Mouse (Mus musculus) hindbrain, embryonic 13.5 days (tissue): Measurements from ENCODE around the gene Sobp. TPM values are rescaled to one million over a fixed set of nuclear protein-coding genes. Genes with fewer than 3 reads are reported as not detected.
A peak's percentile ranks its signal among the peaks of the same experiment; 100 is the strongest.

Experiments
- ATAC-seq: fragments of 200-750 bp; cut with Nextera tagmentation; 2 replicates; pipeline ENCODE4 v1.8.0; 2017; ENCODE audit warnings: moderate TSS enrichment; ENCODE audit not compliant: low FRiP score
- H3K27ac ChIP-seq: fragments of 300-500 bp; sonication (generic); 2 replicates; pipeline ENCODE4 v1.5.1; 2015; ENCODE audit warnings: inconsistent platforms, mild to moderate bottlenecking, moderate library complexity
- H3K27me3 ChIP-seq: fragments of 300-500 bp; sonication (generic); 2 replicates; pipeline ENCODE4 v1.6.1; 2015; ENCODE audit warnings: mild to moderate bottlenecking, inconsistent platforms
- H3K36me3 ChIP-seq: fragments of 300-500 bp; sonication (generic); 2 replicates; pipeline ENCODE4 v1.6.1; 2015; ENCODE audit warnings: mild to moderate bottlenecking, inconsistent platforms
- H3K4me1 ChIP-seq: fragments of 300-500 bp; sonication (generic); replicated peaks from 2 replicates; pipeline ENCODE4 v1.6.1; 2015; ENCODE audit warnings: inconsistent platforms
- H3K4me2 ChIP-seq: fragments of 300-500 bp; sonication (generic); 2 replicates; pipeline ENCODE4 v1.6.1; 2015; ENCODE audit warnings: inconsistent platforms, mild to moderate bottlenecking, moderate library complexity
- H3K4me3 ChIP-seq: fragments of 300-500 bp; sonication (generic); 2 replicates; pipeline ENCODE4 v1.5.1; 2015; ENCODE audit warnings: mild to moderate bottlenecking, inconsistent platforms
- H3K9ac ChIP-seq: fragments of 300-500 bp; sonication (generic); 2 replicates; pipeline ENCODE4 v1.6.1; 2015; ENCODE audit warnings: mild to moderate bottlenecking, inconsistent platforms
- H3K9me3 ChIP-seq: fragments of 300-500 bp; sonication (generic); 2 replicates; pipeline ENCODE4 v1.6.1; 2016; ENCODE audit warnings: inconsistent platforms
- WGBS: fragments of 180-500 bp; shearing (Covaris S2); methylation state at CpG from one replicate; pipeline ENCODE4 v1.1.7; 2015; 5-methylcytosine and 5-hydroxymethylcytosine counted together
- polyA plus RNA-seq: library from polyadenylated mRNA; unstranded; fragments of >200 nt; fragmentation: Nextera tagmentation; extraction: Ambion mirVana; gene quantifications from 2 replicates; pipeline ENCODE4 v1.2.1, GENCODE M21; 2015

The Sobp gene
- polyA plus RNA-seq, 1 experiment from 2014 or later = 13.2 TPM

DNA sequence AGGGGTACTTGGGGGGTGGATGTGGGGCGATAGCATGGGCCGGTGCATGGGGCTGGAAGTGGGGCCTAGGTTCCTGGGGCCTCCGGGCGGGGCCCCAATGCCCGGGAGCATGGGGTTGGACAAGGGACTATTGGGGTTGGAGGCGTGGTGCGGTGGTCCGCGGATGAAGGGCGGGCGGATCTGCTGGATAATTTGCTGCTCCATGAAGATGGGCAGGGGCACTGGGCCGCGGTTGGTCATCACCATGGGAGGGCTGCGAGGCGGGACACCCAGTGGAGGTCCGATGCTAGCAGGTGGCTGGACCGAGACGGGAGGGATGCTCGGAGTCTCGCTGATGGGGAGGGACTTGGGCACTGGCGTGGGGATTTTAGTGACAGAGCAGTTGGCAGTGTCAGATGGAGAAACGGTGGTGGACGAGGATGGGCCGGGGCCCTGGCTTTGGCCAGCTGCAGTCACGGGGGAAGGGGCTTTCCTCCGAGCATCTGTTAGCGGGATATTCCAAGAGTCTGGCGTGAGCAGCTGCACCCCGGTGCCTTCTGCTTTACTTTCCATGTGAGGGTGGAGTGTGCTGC, 152.1 kb downstream of the Sobp start:
- Histone ChIP-seq H3K27me3 (peaks cover 38% of the 10 kb centered on the region), H3K36me3 (peaks cover 13% of the 10 kb centered on the region), H3K9ac (peak overlapping the region; percentile 82), H3K4me2 (peak overlapping the region; percentile 93), H3K4me3 (peak overlapping the region; percentile 48), H3K9me3 (no peaks in the 10 kb centered on the region), H3K4me1 (peaks cover 36% of the 10 kb centered on the region), H3K27ac (no peak overlapping the region)
- WGBS = 5% methylated on average over 29 of the region's 29 CpGs
- ATAC-seq = peak; percentile 31; the same call in 1 of the 2 replicates

DNA sequence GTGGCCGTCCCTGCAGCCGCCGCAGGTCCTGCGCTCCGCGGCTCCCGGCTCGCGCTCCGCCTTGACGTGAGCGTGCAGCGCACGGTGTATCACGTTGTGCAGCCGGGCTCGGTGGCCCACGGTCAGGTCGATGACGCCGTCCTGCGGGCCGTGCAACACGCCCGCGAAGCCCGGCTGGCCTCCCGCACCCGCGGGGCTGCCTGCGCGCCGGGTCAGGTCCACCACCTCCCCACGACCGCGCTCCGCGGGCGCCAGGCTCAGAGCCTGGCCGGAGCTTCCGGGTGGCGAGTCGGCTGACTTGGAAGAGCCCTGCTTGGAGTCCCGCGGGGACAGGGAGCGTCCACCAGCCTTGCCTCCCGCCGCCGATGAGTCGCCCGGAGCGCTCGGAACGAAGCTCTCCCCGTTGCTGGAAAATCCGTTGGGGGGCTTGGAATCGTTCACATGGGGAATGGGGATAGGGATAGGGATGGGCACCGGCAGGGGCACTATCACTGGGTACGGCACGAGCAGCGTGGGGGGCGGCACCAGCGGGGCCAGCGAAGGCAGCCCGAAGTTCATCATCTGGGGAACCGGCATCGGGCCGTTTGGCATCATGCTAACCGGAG, 152.7 kb downstream of the Sobp start:
- H3K9me3 ChIP-seq = no peaks in the 10 kb centered on the region
- peaks cover 30% of the 10 kb centered on the region for H3K4me1 ChIP-seq
- WGBS = under 1% methylated on average over 69 of the region's 69 CpGs
- H3K9ac ChIP-seq = peak overlapping the region; percentile 82
- H3K27ac ChIP-seq = no peak overlapping the region
- peaks cover 38% of the 10 kb centered on the region for H3K27me3 ChIP-seq
- peaks cover 13% of the 10 kb centered on the region for H3K36me3 ChIP-seq
- H3K4me2 ChIP-seq = peak overlapping the region; percentile 93
- H3K4me3 ChIP-seq = peak overlapping the region; percentile 48
- ATAC-seq = peak; percentile 74

DNA sequence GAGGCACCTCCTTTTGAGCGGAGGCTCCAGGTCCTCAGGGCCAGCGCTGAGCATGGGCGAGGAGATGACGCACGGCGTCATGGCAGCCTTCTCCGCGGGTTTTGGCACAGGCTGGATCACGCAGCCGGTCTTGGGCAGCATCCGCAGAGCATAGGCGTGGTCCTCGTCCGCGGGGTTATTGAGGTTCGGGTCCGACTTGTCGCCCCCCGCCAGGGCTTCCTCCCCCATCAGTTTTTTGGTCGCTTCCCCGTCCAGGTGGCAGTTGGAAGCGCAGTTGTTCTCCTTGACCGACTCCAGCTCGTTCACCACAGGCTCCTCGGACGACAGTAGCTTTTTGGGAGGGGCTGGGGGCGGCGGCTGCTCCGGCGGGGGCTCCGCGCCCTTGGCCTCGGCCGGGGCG, 153.3 kb downstream of the Sobp start:
- Histone ChIP-seq H3K4me3 (peak overlapping the region; percentile 48), H3K27me3 (peaks cover 38% of the 10 kb centered on the region), H3K36me3 (peaks cover 13% of the 10 kb centered on the region), H3K27ac (no peak overlapping the region), H3K9ac (peak overlapping the region; percentile 82), H3K4me2 (peak overlapping the region; percentile 93), H3K4me1 (peaks cover 24% of the 10 kb centered on the region), H3K9me3 (no peaks in the 10 kb centered on the region)
- WGBS = 5% methylated on average over 35 of the region's 35 CpGs
- ATAC-seq = peak; percentile 14

DNA sequence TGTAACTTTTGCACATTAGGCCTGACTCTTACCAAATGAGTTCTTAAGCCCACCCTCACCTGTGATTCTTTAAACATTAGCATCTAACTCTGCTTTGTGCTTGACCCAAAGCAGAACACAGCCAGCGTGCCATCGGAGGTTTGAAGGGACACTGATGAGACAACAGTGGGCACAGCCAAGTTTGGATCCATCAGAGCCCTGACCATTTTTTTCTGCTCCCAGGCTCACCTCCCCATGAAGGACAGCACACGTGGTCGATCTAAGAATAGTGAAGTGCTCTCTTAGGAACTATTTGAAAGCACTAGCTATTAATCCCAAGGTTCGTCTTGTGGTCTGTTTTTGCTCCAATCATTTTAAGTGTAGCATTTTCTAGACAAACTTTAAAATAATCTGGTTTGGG, 159.5 kb downstream of the Sobp start:
- WGBS = 89% methylated on average over 5 of the region's 5 CpGs

DNA sequence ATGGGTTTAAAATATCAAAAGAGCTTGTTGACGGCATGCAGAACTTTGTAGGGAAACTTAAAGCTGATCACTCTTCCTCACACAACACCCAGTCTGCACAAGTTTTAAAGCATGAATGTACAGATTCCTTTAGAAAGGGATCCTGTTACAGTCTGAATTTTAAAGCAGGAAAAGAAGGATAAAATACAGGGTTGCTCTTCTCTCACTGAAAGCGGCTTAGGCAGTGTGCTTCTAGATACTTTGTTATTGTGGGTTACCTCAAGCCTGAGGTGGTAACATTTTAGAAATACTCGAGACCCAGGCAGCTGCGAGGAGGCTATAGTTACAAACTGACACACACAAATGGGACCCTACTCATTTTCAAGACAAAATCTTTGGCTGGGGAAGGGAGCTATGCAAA, 160.0 kb downstream of the Sobp start:
- WGBS = 87% methylated on average over 4 of the region's 4 CpGs
- H3K4me3 ChIP-seq = no peak overlapping the region
- H3K4me2 ChIP-seq = no peak overlapping the region
- no peaks in the 10 kb centered on the region; the same call in 1 of the 2 replicates for H3K27me3 ChIP-seq
- H3K27ac ChIP-seq = no peak overlapping the region
- no peaks in the 10 kb centered on the region for H3K4me1 ChIP-seq
- H3K9me3 ChIP-seq = no peaks in the 10 kb centered on the region
- H3K9ac ChIP-seq = no peak overlapping the region
- peaks cover 4% of the 10 kb centered on the region; the same call in 1 of the 2 replicates for H3K36me3 ChIP-seq
- no peak for ATAC-seq

More for the DNA sequence above, 159.5 kb downstream of the Sobp start:
- Histone ChIP-seq H3K27me3 (peaks cover 2% of the 10 kb centered on the region; the same call in 1 of the 2 replicates), H3K9me3 (no peaks in the 10 kb centered on the region), H3K4me2 (no peak overlapping the region), H3K4me3 (no peak overlapping the region), H3K4me1 (no peaks in the 10 kb centered on the region), H3K36me3 (peaks cover 5% of the 10 kb centered on the region; the same call in 1 of the 2 replicates), H3K9ac (no peak overlapping the region), H3K27ac (no peak overlapping the region)
- ATAC-seq = no peak

- no peak for ATAC-seq
- Histone ChIP-seq H3K27ac (no peak overlapping the region), H3K27me3 (no peaks in the 10 kb centered on the region), H3K4me1 (peaks cover 4% of the 10 kb centered on the region; the same call in 1 of the 2 replicates), H3K4me2 (no peak overlapping the region), H3K9ac (no peak overlapping the region), H3K36me3 (peaks cover 6% of the 10 kb centered on the region; the same call in 1 of the 2 replicates), H3K9me3 (no peaks in the 10 kb centered on the region), H3K4me3 (no peak overlapping the region)
- WGBS = 62% methylated on average over 11 of the region's 11 CpGs
These were observed 166.2 kb downstream of the Sobp start for GRCm38 (mm10) chr10:43008116-43008515.

GRCm38 (mm10) chr10:43006534-43006933, 167.8 kb downstream of the Sobp start:
- no peaks in the 10 kb centered on the region for H3K9me3 ChIP-seq
- H3K27ac ChIP-seq = no peak overlapping the region
- peaks cover 6% of the 10 kb centered on the region; the same call in 1 of the 2 replicates for H3K36me3 ChIP-seq
- H3K4me3 ChIP-seq = no peak overlapping the region
- H3K27me3 ChIP-seq = no peaks in the 10 kb centered on the region
- no peak overlapping the region for H3K9ac ChIP-seq
- no peak for ATAC-seq
- 94% methylated on average over 4 of the region's 4 CpGs for WGBS
- H3K4me1 ChIP-seq = peaks cover 18% of the 10 kb centered on the region
- no peak overlapping the region for H3K4me2 ChIP-seq

- Histone ChIP-seq H3K36me3 (peaks cover 6% of the 10 kb centered on the region; the same call in 1 of the 2 replicates), H3K9me3 (no peaks in the 10 kb centered on the region), H3K4me3 (no peak overlapping the region), H3K27ac (no peak overlapping the region), H3K9ac (no peak overlapping the region), H3K4me1 (peaks cover 18% of the 10 kb centered on the region), H3K27me3 (no peaks in the 10 kb centered on the region), H3K4me2 (no peak overlapping the region)
- 80% methylated on average over 7 of the region's 7 CpGs for WGBS
- no peak for ATAC-seq
These were observed 168.7 kb downstream of the Sobp start for GRCm38 (mm10) chr10:43005677-43006076.

DNA sequence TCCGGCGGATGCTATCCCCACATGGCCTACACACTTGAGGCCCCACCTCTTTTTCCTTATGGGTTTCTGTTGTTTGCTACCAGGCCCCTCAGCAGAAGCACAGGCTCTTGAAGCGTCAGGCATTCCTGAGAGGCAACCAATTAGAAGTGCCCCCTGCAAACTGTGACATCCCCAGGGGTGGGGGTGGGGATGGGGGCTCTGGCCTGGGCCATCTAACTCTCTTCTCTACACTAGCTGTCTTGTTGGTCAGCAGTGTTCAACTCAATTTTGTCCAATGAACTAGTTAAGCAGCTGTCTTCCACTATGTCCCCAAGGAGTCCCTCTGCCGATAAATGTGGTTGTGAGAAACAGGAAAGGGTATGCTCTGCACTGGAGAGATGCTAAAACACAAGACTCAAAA, 169.3 kb downstream of the Sobp start:
- peaks cover 18% of the 10 kb centered on the region for H3K4me1 ChIP-seq
- H3K4me3 ChIP-seq = no peak overlapping the region
- 76% methylated on average over 4 of the region's 4 CpGs for WGBS
- H3K27ac ChIP-seq = no peak overlapping the region
- no peak for ATAC-seq
- H3K27me3 ChIP-seq = no peaks in the 10 kb centered on the region
- H3K4me2 ChIP-seq = no peak overlapping the region
- no peak overlapping the region for H3K9ac ChIP-seq
- peaks cover 6% of the 10 kb centered on the region; the same call in 1 of the 2 replicates for H3K36me3 ChIP-seq
- H3K9me3 ChIP-seq = no peaks in the 10 kb centered on the region

- Histone ChIP-seq H3K9ac (no peak overlapping the region), H3K4me3 (no peak overlapping the region), H3K27me3 (no peaks in the 10 kb centered on the region), H3K36me3 (peaks cover 6% of the 10 kb centered on the region; the same call in 1 of the 2 replicates), H3K9me3 (no peaks in the 10 kb centered on the region), H3K4me2 (no peak overlapping the region), H3K4me1 (peaks cover 18% of the 10 kb centered on the region), H3K27ac (no peak overlapping the region)
- 89% methylated on average over 16 of the region's 16 CpGs for WGBS
- 0 out of 2 replicates have a peak, but pooled peaks have one; percentile 6 for ATAC-seq
These were observed 170.1 kb downstream of the Sobp start for GRCm38 (mm10) chr10:43004174-43004734.

- Histone ChIP-seq H3K4me2 (no peak overlapping the region), H3K36me3 (peaks cover 6% of the 10 kb centered on the region; the same call in 1 of the 2 replicates), H3K9ac (no peak overlapping the region), H3K9me3 (no peaks in the 10 kb centered on the region), H3K4me1 (peaks cover 18% of the 10 kb centered on the region), H3K27ac (no peak overlapping the region), H3K27me3 (no peaks in the 10 kb centered on the region), H3K4me3 (no peak overlapping the region)
- ATAC-seq = no peak
- 56% methylated on average over 5 of the region's 5 CpGs for WGBS
These were observed 170.9 kb downstream of the Sobp start for GRCm38 (mm10) chr10:43003466-43003757.

DNA sequence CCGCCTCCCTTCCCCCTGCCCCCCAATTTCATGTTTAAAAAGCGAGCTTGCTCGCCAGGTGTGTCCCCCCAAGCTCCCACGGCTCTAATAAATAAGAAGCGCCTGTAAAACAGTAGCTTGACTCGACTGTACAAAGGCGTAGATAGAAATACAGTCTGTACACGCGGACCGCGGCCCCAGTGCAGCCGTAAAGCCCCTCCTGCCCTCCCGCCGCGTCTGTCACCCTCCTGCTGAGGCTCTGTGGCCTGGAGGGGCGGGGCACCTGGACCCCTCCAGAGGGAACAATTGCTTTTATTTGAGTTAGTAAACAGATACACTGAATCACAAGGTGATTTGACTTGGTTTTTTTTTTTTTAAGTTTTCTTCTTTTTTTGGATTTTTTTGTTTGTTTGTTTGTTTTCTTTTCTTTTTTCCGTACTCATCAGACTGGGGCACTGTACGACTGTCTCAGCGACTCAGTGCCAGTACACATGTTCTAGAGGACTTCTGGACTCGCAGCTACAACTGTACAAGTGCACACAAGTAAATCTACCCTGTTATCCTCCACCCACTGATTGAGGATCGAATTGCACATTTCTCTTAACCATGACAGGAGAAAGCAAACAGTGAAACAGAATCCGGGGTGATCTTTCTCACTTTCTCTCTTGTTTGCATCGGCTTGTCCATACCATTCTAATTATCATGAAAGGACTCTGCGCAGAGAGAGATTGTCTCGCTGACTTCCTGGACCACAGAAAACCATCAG, 171.4 kb downstream of the Sobp start:
- 9% methylated on average over 25 of the region's 25 CpGs for WGBS

More for the DNA sequence above, 171.4 kb downstream of the Sobp start:
- no peak for ATAC-seq
- H3K27me3 ChIP-seq = no peaks in the 10 kb centered on the region
- H3K4me1 ChIP-seq = peaks cover 15% of the 10 kb centered on the region
- peak overlapping the region; percentile 60 for H3K9ac ChIP-seq
- H3K4me2 ChIP-seq = peak overlapping the region; percentile 52
- H3K36me3 ChIP-seq = peaks cover 6% of the 10 kb centered on the region; the same call in 1 of the 2 replicates
- H3K27ac ChIP-seq = no peak overlapping the region
- peak overlapping the region; percentile 24 for H3K4me3 ChIP-seq
- H3K9me3 ChIP-seq = no peaks in the 10 kb centered on the region
